Mouse (Mus musculus) layer of hippocampus, adult 2 months (tissue): Measurements from ENCODE around the gene Adamtsl5. TPM values are rescaled to one million over a fixed set of nuclear protein-coding genes. Genes with fewer than 3 reads are reported as not detected.

Experiments
- DNase-seq, 2 experiments: peaks; one replicate each; pipeline ENCODE4 v3.0.0; 2022; ENCODE audit warnings: low spot score in 2 of 2
- H3K27ac ChIP-seq: fragments of 200-600 bp; 2 replicates; pipeline ENCODE4 v1.8.1; 2022
- H3K4me3 ChIP-seq: fragments of 200-600 bp; 2 replicates; pipeline ENCODE4 v1.8.1; 2022; ENCODE audit warnings: mild to moderate bottlenecking
- CTCF ChIP-seq: fragments of 200-600 bp; conservative IDR thresholded peaks from 2 replicates; pipeline ENCODE4 v1.8.1; 2022; ENCODE audit warnings: antibody characterized with exemption, mild to moderate bottlenecking, moderate library complexity
- microRNA-seq, 2 experiments: library from miRNA; unstranded; fragments of <30 nt; microRNA quantifications; one replicate each; pipeline ENCODE4 v1.2.0; 2021
- total RNA-seq, 2 experiments: library from RNA; stranded (reverse); gene quantifications; 2 replicates each; pipeline ENCODE4 v1.2.3; 2021

Adamtsl5 gene
- total RNA-seq, 2 experiments from 2014 or later = 4.7 to 7.2 TPM

DNA sequence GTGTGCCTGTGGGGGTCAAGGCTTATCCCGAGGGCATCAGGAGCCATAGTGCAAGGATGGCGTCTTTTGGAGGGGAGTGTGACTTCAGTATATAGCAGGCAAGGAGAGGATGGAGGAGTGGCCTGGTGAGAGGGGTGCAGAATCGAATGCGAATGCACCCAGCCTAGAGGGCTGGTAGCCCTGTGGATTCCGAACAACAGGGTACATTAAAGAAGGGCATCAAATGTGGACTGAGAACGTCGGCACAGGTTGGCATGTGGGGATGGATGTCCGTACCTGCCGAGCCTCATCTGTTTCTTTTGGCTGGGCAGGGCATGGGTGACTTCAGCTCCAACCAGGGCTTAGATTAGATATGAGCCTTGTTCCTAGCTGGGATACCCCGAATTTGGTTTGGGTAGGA, 48.4 kb downstream of the Adamtsl5 start:
- no peak for DNase-seq
- H3K4me3 ChIP-seq = peak overlapping the region; percentile 80
- peak overlapping the region; percentile 98 for H3K27ac ChIP-seq
- TF ChIP-seq CTCF = no peak

DNA sequence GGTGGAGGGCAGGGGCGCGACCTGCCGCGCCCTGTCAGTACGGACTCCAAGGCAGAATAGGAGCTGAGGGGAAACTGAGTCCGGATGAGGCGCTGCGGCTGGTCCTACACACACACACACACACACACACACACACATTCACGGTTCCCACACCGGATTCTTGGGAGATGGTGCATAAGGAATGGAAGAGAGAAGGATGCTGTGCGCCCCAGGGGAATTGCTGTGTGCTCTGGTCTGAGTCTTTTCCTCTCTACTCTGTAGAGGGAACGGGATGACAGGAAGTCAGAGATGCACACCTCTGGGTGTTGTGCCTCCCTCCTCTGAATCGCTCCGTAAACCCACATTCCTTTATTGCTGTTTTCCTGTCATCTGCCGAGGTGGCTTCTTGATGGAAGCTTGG, 48.9 kb downstream of the Adamtsl5 start:
- Histone ChIP-seq H3K27ac (peak overlapping the region; percentile 98), H3K4me3 (peak overlapping the region; percentile 80)
- no peak for TF ChIP-seq CTCF
- no peak for DNase-seq

DNA sequence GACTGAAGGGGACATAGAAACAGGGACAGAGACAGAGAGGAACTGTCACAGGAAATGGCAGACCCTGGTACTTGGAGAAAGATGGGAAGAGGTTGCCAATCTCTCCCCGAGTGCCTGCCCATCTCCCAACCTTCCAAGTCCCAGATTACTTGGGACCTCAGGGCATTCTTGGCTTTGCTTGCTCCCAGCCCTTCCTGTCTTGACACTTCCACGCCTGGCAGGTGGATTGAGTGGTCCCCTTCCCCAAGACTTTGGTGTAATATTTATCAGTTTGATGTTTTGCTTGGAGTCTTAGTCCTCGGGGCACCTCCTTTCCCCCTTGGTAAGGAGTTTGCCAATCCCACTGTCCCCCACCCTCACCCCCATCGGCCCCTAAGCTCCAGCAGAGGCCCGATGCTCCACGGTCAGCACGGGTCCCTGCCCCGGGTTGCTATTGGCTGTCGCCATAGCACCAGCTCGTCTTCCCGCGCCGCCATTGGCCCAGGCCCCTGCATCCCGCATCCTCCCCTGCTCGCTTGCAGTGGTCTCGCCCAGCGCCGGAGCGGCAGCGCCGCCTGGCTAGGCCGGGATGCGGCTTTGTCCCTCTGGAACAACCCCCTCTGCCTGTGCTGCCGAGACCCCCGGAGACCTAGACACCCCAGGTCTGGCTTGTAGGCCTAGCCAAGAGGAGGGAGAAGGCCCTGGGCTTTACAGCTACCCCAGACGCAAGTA, 49.5 kb downstream of the Adamtsl5 start:
- Histone ChIP-seq H3K4me3 (peak overlapping the region; percentile 80), H3K27ac (peak overlapping the region; percentile 98)
- DNase-seq = peak; percentile 92 to 94
- TF ChIP-seq CTCF = 0 out of 2 replicates have a peak, but pooled peaks have one; percentile 5

DNA sequence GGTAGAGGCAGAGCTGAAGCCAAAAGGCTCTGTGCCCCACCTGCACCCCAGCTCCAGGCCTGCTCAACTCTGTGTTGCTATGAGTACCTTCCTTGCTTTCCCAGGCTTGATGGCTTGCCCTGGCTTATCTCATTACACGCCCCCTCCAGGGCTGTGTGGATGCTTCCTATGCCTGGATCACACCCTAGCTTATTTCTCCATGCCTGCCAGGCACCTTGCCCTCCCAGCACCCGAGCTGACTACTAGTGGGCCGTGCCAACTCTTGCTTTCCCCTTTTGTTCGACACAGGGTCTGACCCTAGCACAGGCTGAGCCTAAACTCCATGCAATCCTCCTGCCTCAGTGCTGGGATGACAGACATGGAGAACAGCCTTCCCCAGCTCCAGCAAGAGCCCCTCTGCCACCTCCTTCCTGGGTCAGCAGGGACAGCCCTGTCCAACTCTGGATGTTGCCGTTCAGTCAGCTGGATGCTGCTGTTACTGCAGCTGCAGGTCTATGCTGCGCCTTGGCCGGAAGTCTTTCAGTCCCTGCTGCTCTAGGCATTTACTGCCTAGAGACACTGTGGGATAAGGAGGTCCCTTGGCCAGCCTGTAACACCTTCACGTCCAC, 50.6 kb downstream of the Adamtsl5 start:
- Histone ChIP-seq H3K27ac (peak overlapping the region; percentile 87), H3K4me3 (peak overlapping the region; percentile 8)
- DNase-seq = no peak
- TF ChIP-seq CTCF = no peak

DNA sequence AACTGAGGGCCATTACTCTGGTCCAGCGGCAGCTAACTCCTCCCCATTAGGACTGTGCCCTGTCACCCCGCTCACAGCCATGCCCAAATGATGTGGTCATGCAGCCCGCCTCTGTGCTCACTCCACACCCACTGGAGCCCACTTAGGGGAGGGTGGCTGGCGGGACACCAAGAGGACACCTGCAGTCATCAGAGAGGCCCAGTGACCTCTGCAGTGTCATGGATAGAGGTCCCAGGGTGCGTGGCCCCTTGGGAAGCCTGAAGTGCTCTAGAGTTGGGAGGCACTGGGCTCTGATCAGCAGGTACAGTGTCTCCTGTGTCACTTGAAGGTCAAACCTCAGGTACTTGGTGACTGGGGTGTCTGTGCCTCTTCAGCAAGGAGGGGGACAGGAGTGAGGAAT, 51.4 kb downstream of the Adamtsl5 start:
- no peak for DNase-seq
- Histone ChIP-seq H3K4me3 (peak overlapping the region; percentile 75), H3K27ac (peak overlapping the region; percentile 87)
- no peak for TF ChIP-seq CTCF

DNA sequence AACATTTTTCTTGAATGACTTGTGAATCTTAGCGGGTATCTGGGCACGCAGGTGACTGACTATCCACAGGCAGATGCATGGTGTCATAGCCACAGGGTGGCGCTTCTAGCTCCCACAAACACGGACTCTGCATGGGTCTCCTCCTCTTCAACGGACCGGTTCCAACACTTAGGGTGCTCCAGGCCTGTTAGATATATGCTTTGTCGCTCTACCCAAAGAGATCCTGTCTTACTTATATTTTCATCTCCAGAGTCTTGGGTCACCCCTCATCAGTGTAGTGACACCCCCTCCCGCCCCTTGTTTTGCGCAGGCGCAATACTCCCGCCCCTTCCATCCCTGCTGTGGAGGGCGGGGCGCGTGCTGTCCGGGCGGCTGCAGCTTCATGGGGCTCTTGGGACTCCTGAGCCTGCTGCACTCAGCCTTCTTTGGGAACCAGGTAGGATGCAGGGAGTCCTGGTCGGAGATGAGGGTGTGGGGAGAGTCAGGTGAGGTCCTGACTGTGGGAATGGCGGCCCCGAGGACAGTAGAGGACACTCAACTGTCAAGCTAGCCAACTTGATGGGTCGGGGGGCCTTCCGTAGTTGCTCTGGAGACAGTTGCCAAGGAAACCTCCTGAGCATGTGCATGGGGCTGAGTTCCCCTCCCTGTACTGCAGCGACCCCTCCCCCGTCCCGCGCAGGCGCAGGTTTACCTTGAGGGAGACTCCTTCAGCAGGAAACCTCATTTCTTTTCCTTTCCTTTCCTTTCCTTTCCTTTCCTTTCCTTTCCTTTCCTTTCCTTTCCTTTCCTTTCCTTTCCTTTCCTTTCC, 52.4 kb downstream of the Adamtsl5 start, which contains the start of gene Apc2:
Gene Apc2, plus strand, starts transcription at position 360 of the 808 bp plus-strand sequence.
- peak; percentile 75 to 83 for DNase-seq
- Histone ChIP-seq H3K27ac (peak within 1 kb of the TSS; percentile 87), H3K4me3 (peak within 1 kb of the TSS; percentile 75)
- TF ChIP-seq CTCF = peak; percentile 87

DNA sequence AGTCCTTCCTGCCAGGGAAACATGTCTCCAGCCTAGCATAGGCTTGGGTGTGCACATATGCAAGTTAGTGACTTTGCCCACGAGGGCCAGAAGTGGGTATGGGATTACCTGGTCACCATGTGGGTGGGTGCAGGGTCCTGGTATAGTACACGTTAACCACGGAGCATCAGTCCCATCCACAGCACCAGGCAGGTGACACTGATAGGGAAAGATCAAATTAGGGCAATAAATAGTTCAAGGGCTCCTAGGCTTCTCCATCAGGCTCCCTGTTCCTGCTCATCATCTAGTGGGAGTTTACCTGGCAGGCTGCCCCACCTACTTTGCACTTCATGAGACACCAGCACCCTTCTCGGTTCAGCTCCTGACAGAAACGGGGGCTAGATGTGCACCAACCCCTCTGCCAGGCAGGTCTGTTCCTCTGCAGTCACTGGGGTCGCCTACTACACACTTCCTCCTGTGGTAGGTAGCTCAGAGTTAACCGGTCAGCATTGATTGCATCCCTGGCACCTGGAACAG, 53.4 kb downstream of the Adamtsl5 start:
- no peak for TF ChIP-seq CTCF
- Histone ChIP-seq H3K27ac (peak overlapping the region; percentile 87), H3K4me3 (no peak overlapping the region)

DNA sequence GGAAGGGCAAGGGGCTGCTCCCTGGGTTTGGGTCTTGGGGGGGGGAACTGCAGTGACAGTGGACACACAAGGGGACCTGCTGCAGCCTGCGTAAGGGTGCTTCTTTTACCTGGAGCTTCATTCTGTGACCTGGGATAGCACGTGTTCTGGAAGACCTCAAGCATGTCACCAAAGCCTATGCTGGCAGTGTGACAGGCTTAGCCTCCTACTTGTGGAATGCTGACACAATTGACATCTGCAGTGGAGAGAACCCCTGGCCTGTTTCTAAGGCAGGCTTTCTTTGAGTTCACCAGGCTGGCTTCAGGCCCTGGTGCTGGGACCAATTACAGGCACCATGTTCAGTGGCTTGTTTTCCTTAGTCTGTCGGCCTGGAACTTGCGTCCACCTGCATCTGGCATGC, 53.9 kb downstream of the Adamtsl5 start:
- no peak for TF ChIP-seq CTCF
- H3K27ac ChIP-seq = no peak overlapping the region; the same call in 1 of the 2 replicates
- no peak overlapping the region for H3K4me3 ChIP-seq
- no peak for DNase-seq

More for the DNA sequence above, 53.4 kb downstream of the Adamtsl5 start:
- DNase-seq = no peak

DNA sequence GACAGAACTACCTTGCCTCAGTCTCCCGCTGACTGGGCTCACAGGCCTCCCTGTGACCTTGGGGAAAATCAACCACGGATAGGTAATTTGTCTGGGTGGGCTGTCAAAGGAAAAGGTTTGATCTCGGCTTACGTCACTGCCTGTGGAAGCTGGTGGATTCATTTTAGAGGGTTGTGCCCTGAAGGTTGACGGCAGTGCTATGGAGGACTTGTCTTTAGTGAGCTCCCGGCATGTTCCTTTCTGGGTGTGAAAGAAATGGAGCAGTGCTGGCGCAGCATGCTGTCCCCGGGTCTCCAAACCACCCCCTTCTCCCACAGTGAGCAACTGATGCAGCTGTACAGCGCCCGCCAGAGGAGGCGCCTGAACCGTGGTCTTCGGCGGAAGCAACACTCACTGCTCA, 54.9 kb downstream of the Adamtsl5 start:
- peak; percentile 30 for TF ChIP-seq CTCF
- Histone ChIP-seq H3K27ac (peak overlapping the region; percentile 96), H3K4me3 (peak overlapping the region; percentile 97)
- DNase-seq = no peak

DNA sequence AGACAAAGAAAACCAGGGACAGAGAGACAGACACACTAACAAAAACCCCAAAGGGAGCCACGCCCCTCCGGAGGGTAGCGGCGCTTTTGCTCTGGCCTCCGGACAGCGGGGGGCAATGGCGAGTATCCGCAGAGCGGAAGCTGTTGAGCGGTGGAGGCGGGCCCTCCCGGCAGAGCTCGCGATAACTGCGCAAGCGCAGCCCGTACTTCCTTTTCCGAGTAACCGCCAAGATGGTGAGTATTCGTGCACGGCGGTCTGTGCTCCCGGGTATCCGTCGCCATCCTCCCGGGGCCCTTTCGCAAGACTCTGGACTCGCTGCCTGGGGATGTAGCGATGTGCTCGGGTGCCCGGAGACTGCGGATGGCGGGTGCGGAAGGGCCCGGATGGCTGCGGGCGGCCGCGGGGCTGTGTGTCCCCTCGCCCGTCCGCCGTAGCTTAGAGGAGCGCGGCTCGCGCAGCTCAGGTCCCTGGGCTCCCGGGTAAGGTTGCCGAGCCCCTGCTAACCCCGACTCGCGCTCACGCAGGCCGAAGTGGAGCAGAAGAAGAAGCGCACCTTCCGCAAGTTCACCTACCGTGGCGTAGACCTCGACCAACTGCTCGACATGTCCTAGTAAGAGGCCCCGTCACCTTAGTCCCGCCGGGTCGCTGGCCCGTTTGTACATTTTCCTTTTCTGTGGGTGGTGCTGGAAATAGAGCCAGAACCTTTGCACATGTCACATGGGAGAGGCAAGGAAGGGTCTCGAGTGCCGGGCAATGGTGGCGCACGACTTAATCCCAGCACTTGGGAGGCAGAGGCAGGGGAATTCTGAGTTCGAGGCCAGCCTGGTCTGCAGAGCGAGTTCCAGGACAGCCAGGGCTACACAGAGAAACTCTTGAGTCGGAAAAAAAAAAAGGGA, 55.7 kb downstream of the Adamtsl5 start, which contains the start of gene Rps15:
Gene Rps15, plus strand, starts transcription at position 203 of the 896 bp plus-strand sequence.
- peak; percentile 93 for DNase-seq
- H3K27ac ChIP-seq = peak within 1 kb of the TSS; percentile 96
- H3K4me3 ChIP-seq = peak within 1 kb of the TSS; percentile 97
- TF ChIP-seq CTCF = peak; percentile 80

Small RNA genes within 50 kb of the gene (microRNA-seq; reads per million reads assigned to microRNA genes)
- gene Gm22721 = 0 reads per million in 2 experiments

Other genes with a start within 250 kb of the Adamtsl5 start
- gene Sbno2, start 242.8 kb downstream of the Adamtsl5 start, total RNA-seq = 10 to 100 TPM; 22.4 to 23.4 TPM
- gene Stk11, start 232.6 kb downstream of the Adamtsl5 start, total RNA-seq = 10 to 100 TPM; 96.8 to 97.7 TPM
- gene Atp5d, start 209.8 kb downstream of the Adamtsl5 start, total RNA-seq = 100 to 1,000 TPM; 332 to 344 TPM
- 100 to 1,000 TPM; 331 to 341 TPM for gene Cbarp, start 207.6 kb downstream of the Adamtsl5 start, total RNA-seq
- gene Midn, start 200.1 kb downstream of the Adamtsl5 start, total RNA-seq = 10 to 100 TPM; 53.1 to 54.5 TPM
- gene Cirbp, start 182.4 kb downstream of the Adamtsl5 start, total RNA-seq = 100 to 1,000 TPM in 1 of 2 experiments, 10 to 100 TPM in 1; 88.3 to 103 TPM
- 1 to 10 TPM; 7.0 to 7.4 TPM for gene 1600002K03Rik, start 175.5 kb downstream of the Adamtsl5 start, total RNA-seq
- gene Efna2, start 168.9 kb downstream of the Adamtsl5 start, total RNA-seq = 1 to 10 TPM; 7.1 to 9.7 TPM
- gene Mum1, start 122.0 kb downstream of the Adamtsl5 start, total RNA-seq = 10 to 100 TPM; 41.4 to 49.6 TPM
- 100 to 1,000 TPM; 201 to 210 TPM for gene Ndufs7, start 99.3 kb downstream of the Adamtsl5 start, total RNA-seq
- 10 to 100 TPM; 29.8 to 33.1 TPM for gene Gamt, start 87.4 kb downstream of the Adamtsl5 start, total RNA-seq
- 10 to 100 TPM; 91.2 to 95.4 TPM for gene Dazap1, start 86.9 kb downstream of the Adamtsl5 start, total RNA-seq
- 100 to 1,000 TPM; 926 to 932 TPM for gene Rps15, start 56.0 kb downstream of the Adamtsl5 start, total RNA-seq
- 100 to 1,000 TPM in 1 of 2 experiments, 10 to 100 TPM in 1; 98.3 to 110 TPM for gene Apc2, start 52.4 kb downstream of the Adamtsl5 start, total RNA-seq
- gene 2310011J03Rik, start 27.9 kb downstream of the Adamtsl5 start, total RNA-seq = 10 to 100 TPM; 23.5 to 25.7 TPM
- 1 to 10 TPM; 2.8 to 3.2 TPM for gene Pcsk4, start 18.9 kb downstream of the Adamtsl5 start, total RNA-seq
- 10 to 100 TPM in 1 of 2 experiments, 1 to 10 TPM in 1; 9.6 to 11.0 TPM for gene Reep6, start 18.5 kb downstream of the Adamtsl5 start, total RNA-seq
- gene Plk5, start 8.0 kb upstream of the Adamtsl5 start, total RNA-seq = 10 to 100 TPM; 33.4 to 36.6 TPM
- 10 to 100 TPM; 15.5 to 17.1 TPM for gene Mex3d, start 39.2 kb upstream of the Adamtsl5 start, total RNA-seq
- gene Mbd3, start 51.1 kb upstream of the Adamtsl5 start, total RNA-seq = 100 to 1,000 TPM; 147 to 149 TPM
- 100 to 1,000 TPM; 404 to 413 TPM for gene Uqcr11, start 58.4 kb upstream of the Adamtsl5 start, total RNA-seq
- 10 to 100 TPM; 27.6 to 31.6 TPM for gene Tcf3, start 85.2 kb upstream of the Adamtsl5 start, total RNA-seq
- not detected for gene Onecut3, start 146.4 kb upstream of the Adamtsl5 start, total RNA-seq
- under 1 TPM; 0.12 to 0.31 TPM for gene Atp8b3, start 190.7 kb upstream of the Adamtsl5 start, total RNA-seq
- 10 to 100 TPM; 51.6 to 52.8 TPM for gene Rexo1, start 213.1 kb upstream of the Adamtsl5 start, total RNA-seq
- 10 to 100 TPM; 50.8 to 56.8 TPM for gene Klf16, start 228.9 kb upstream of the Adamtsl5 start, total RNA-seq
- 100 to 1,000 TPM; 158 to 166 TPM for gene Abhd17a, start 241.9 kb upstream of the Adamtsl5 start, total RNA-seq